Mouse (Mus musculus) hindbrain, embryonic 10.5 days (tissue): Measurements from ENCODE around the gene Mlx. TPM values are rescaled to one million over a fixed set of nuclear protein-coding genes. Genes with fewer than 3 reads are reported as not detected.

Source experiments
- DNase-seq: peaks from one replicate; pipeline ENCODE4 v3.0.0-alpha.2; 2017; ENCODE audit warnings: low spot score
- H3K27ac ChIP-seq: fragments of 300-500 bp; sonication (generic); 2 replicates; pipeline ENCODE4 v1.5.1; 2016; ENCODE audit warnings: mild to moderate bottlenecking, moderate library complexity
- H3K27me3 ChIP-seq: fragments of 300-500 bp; sonication (generic); 2 replicates; pipeline ENCODE4 v1.6.1; 2016; ENCODE audit warnings: mild to moderate bottlenecking; ENCODE audit not compliant: poor library complexity, insufficient read depth, severe bottlenecking
- H3K36me3 ChIP-seq: fragments of 300-500 bp; sonication (generic); 2 replicates; pipeline ENCODE4 v1.6.1; 2016; ENCODE audit warnings: mild to moderate bottlenecking, moderate library complexity
- H3K4me1 ChIP-seq: fragments of 300-500 bp; sonication (generic); replicated peaks from 2 replicates; pipeline ENCODE4 v1.6.1; 2016; ENCODE audit warnings: mild to moderate bottlenecking
- H3K4me3 ChIP-seq: fragments of 300-500 bp; sonication (generic); 2 replicates; pipeline ENCODE4 v1.5.1; 2016; ENCODE audit warnings: mild to moderate bottlenecking, moderate library complexity
- H3K9me3 ChIP-seq: fragments of 300-500 bp; sonication (generic); 2 replicates; pipeline ENCODE4 v1.6.1; 2016; ENCODE audit warnings: mild to moderate bottlenecking, moderate library complexity
- WGBS: fragments of 180-500 bp; shearing (Covaris S2); methylation state at CpG from one replicate; pipeline ENCODE4 v1.1.7; 2016; 5-methylcytosine and 5-hydroxymethylcytosine counted together
- polyA plus RNA-seq: library from polyadenylated mRNA; unstranded; fragments of >200 nt; fragmentation: Nextera tagmentation; extraction: Ambion mirVana; gene quantifications from 2 replicates; pipeline ENCODE4 v1.2.1, GENCODE M21; 2016

Gene Mlx
- polyA plus RNA-seq, 1 experiment from 2014 or later, result 49.7 TPM

DNA sequence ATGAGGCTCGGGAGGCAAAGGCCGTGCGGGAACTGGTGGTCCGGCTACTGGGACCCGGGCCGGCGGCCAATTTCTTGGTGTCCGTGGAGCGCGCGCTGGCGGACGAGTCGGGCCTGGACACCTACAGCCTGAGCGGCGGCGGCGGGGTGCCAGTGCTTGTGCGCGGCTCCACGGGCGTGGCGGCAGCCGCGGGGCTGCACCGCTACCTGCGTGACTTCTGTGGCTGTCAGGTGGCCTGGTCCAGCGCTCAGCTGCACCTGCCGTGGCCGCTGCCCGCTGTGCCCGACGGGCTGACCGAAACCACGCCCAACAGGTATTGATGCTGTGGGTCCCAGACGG, 16.9 kb upstream of the Mlx start:
- Histone ChIP-seq H3K27me3 (peaks cover 29% of the 10 kb centered on the region), H3K4me3 (peak overlapping the region; percentile 91), H3K36me3 (0 out of 2 replicates have a peak, but pooled peaks cover 3% of the 10 kb centered on the region), H3K9me3 (no peaks in the 10 kb centered on the region), H3K27ac (peak overlapping the region; percentile 90), H3K4me1 (peaks cover 29% of the 10 kb centered on the region)
- under 1% methylated on average over 36 of the region's 36 CpGs for WGBS
- no peak for DNase-seq

DNA sequence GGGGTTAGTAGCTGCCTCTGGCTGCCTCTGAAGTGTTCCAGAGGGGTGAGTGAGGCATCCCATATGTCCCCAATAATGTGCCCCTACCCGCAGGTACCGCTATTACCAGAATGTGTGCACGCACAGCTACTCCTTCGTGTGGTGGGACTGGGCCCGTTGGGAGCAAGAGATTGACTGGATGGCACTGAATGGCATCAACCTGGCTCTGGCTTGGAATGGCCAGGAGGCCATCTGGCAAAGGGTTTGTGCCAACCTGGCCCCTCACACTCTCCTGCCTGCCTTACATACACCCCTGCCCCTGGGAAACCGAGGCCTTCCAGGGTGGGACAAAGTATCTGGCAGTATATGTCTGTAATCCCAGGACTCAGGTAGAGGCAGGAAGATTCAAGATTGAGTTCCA, 16.1 kb upstream of the Mlx start:
- Histone ChIP-seq H3K27me3 (peaks cover 32% of the 10 kb centered on the region), H3K27ac (peak overlapping the region; percentile 40; the same call in 1 of the 2 replicates), H3K4me3 (peak overlapping the region; percentile 91), H3K9me3 (no peaks in the 10 kb centered on the region), H3K36me3 (0 out of 2 replicates have a peak, but pooled peaks cover 3% of the 10 kb centered on the region), H3K4me1 (peaks cover 29% of the 10 kb centered on the region)
- 77% methylated on average over 6 of the region's 6 CpGs for whole genome bisulfite sequencing
- no peak for DNase-seq

DNA sequence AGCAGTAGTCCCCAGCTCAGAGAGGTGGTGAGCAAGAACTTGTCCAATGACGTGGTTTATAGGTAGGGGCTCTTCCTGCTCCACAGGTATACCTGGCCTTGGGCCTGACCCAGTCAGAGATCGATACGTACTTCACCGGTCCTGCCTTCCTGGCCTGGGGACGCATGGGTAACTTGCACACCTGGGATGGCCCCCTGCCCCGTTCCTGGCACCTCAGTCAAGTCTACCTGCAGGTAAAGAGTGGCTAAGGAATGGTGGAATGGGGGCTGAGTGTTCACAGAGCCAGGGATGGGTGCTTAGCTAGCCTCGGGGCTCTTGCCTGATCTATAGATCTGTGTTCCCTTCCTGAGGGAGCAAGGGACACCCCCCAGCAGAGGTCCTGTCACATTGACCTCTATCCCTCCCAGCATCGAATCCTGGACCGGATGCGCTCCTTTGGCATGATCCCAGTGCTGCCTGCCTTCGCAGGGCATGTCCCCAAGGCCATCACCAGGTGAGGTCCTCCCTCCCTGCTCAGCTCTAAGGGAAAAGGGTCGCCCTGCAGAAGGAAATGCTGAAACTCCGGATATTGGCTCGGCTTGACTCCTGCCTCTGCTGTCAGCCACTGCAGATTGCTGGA, 15.2 kb upstream of the Mlx start:
- 70% methylated on average over 14 of the region's 14 CpGs for WGBS
- DNase-seq, result no peak
- H3K27ac ChIP-seq, result no peak overlapping the region
- no peaks in the 10 kb centered on the region for H3K9me3 ChIP-seq
- peaks cover 41% of the 10 kb centered on the region for H3K27me3 ChIP-seq
- peaks cover 21% of the 10 kb centered on the region for H3K4me1 ChIP-seq
- H3K36me3 ChIP-seq, result peaks cover 11% of the 10 kb centered on the region; the same call in 1 of the 2 replicates
- H3K4me3 ChIP-seq, result no peak overlapping the region

DNA sequence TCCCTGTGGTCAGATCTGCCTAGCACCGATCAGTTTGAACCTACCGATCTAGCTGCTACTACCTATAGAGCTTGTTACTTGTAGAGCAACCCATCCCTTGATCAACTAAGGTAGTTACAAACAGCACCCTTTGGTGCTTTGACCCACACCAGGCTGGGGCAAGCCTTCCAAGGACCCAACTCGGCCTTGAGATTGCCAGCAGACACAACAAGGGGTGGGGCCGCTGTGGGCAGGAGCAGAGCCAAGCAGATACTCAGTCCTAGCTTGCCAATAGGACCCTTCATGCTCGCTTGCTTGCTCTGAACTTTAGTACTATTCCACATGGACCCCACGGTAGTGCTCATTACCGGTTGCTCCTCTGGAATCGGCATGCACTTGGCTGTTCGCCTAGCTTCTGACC, 9.0 kb upstream of the Mlx start, which contains the start of gene Hsd17b1:
Gene Hsd17b1 (plus strand): TSS at position 291 of the 400 bp plus-strand sequence.
- Histone ChIP-seq H3K4me3 (no peak within 1 kb of the TSS), H3K27ac (no peak within 1 kb of the TSS), H3K27me3 (peaks cover 61% of the 10 kb centered on the region), H3K9me3 (no peaks in the 10 kb centered on the region), H3K4me1 (peaks cover 23% of the 10 kb centered on the region), H3K36me3 (peaks cover 13% of the 10 kb centered on the region; the same call in 1 of the 2 replicates)
- no peak for DNase-seq
- 73% methylated on average over 9 of the region's 9 CpGs for WGBS

DNA sequence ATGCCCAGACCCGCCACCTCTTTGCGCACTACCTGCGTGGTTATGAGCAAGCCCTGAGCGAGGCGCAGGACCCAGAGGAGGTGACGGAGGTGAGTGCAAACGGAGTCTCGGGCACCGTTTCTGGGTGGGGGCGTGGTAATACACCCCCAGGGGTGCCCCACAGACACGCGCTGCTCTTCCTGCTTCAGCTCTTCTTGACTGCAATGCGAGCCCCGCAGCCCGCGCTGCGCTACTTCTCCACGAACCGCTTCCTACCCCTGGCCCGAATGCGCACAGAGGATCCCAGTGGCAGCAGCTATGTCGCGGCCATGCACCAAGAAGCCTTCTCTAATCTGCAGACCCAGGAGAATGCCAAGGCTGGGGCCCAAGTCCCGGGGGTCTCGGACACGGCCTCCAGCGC, 7.3 kb upstream of the Mlx start:
- Histone ChIP-seq H3K27ac (no peak overlapping the region), H3K4me1 (peaks cover 37% of the 10 kb centered on the region), H3K27me3 (peaks cover 61% of the 10 kb centered on the region), H3K9me3 (no peaks in the 10 kb centered on the region), H3K36me3 (peaks cover 15% of the 10 kb centered on the region), H3K4me3 (peak overlapping the region; percentile 6; the same call in 1 of the 2 replicates)
- WGBS, result 3% methylated on average over 27 of the region's 27 CpGs
- no peak for DNase-seq

DNA sequence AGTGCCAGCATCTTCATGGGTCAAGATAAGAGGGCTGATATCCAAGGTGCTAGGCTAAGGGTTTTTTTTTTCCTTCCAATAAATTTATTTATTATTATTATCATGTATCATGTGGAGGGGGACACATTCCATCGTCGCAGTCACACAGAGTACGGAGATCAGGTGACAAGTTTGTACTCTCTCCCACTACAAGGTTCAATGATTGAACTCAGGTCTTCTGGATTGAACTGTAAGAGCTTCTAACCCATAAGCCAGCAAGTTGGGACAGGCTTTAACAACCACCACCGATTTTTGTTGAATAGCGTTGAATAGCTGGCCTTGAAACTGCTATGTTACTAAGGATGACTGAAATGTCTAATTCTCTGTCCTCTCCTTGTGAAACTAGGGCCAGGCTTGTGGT, 6.7 kb upstream of the Mlx start:
- no peak overlapping the region for H3K27ac ChIP-seq
- H3K36me3 ChIP-seq, result peaks cover 22% of the 10 kb centered on the region
- no peak for DNase-seq
- peaks cover 40% of the 10 kb centered on the region for H3K4me1 ChIP-seq
- H3K9me3 ChIP-seq, result no peaks in the 10 kb centered on the region
- WGBS, result 68% methylated on average over 5 of the region's 5 CpGs
- H3K27me3 ChIP-seq, result peaks cover 61% of the 10 kb centered on the region
- H3K4me3 ChIP-seq, result no peak overlapping the region

DNA sequence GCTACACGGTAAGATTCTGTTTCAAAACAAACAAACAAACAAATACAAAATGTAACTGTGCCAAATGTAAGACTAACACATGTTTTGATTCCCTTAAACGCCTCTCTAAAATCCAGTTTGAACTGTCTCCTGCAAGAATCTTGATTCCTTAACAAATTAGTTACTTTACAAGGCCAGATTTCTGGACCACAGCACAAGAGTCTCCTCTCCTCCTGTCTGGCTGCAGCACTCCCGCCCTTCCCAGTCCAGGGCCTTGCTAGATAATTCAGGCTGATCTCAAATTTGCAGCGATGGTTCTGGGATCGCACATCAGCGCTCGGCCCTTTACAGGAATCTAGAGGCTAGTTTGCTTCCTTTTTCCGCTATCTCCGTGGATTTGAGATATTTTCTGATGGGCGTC, 5.4 kb upstream of the Mlx start:
- peaks cover 52% of the 10 kb centered on the region for H3K27me3 ChIP-seq
- peaks cover 26% of the 10 kb centered on the region for H3K36me3 ChIP-seq
- H3K4me3 ChIP-seq, result peak overlapping the region; percentile 87
- peaks cover 52% of the 10 kb centered on the region for H3K4me1 ChIP-seq
- no peak for DNase-seq
- peak overlapping the region; percentile 91 for H3K27ac ChIP-seq
- 8% methylated on average over 10 of the region's 10 CpGs for WGBS
- H3K9me3 ChIP-seq, result no peaks in the 10 kb centered on the region

DNA sequence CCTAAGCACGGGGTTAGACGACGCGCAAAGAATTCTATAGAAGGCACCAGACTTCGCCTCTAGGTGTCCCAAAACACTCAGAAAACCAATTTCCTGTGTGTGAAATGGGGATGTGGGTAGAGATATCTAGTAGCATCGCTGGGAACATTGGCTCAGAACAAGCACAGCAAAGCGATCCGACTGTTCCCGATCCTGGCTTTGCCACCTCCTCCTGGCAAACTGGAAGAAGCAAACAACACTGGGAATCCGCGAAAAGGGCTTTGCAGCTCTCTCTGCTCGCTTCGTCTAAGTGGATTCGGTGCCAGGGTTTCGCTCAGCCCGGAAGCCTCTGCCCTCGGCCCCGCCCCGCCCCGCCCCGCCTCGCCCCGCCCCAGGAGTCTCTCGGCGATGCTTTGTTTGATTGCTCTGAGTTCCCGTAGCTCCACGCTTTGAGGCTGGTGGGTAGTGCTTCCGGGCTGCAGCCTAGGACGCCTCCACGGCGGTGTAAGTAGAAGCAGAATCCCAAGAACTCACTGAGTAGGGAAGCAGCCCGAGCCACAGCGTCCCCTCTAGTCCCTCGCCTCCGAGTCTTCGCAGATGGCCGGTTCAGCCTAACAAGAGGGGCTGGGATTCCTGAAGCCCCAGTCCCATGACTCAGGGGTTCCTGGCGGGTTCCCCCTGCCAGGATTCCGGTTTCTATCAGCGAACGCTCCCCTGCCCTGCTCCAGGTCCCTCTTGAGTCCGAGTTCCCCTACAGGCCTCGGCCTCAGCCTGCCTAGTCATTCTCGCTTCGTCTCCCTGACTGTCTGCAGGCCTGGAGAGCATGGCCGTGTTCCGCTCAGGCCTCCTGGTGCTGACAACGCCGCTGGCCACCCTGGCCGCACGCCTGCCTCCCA, 4.6 kb upstream of the Mlx start, which contains the start of gene Coasy:
Gene Coasy (plus strand): TSS at position 358 of the 875 bp plus-strand sequence.
- under 1% methylated on average over 51 of the region's 51 CpGs for WGBS
- Histone ChIP-seq H3K27me3 (peaks cover 44% of the 10 kb centered on the region), H3K9me3 (no peaks in the 10 kb centered on the region), H3K4me3 (peak within 1 kb of the TSS; percentile 87), H3K27ac (peak within 1 kb of the TSS; percentile 91), H3K4me1 (peaks cover 57% of the 10 kb centered on the region), H3K36me3 (peaks cover 19% of the 10 kb centered on the region)
- DNase-seq, result peak; percentile 96

DNA sequence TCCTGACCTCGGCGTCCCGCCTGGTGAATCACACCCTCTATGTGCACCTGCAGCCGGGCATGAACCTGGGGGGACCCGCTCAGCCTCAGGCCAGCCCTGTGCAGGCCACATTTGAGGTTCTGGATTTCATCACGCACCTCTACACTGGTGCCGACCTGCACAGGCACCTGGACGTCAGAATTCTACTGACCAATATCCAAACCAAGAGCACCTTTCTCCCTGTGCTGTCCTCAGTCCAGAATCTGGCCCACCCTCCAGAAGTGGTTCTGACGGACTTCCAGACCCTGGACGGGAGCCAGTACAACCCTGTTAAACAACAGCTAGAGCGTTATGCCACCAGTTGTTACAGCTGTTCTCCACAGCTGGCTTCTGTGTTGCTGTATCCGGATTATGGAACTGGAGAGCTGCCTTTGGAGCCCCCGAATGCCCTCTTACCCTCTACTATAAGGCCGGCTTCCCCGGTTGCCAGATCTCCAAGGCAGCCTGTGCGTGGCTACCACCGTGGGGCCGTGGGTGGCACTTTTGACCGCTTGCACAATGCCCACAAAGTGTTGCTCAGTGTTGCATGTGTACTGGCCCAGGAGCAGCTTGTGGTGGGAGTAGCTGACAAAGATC, 3.9 kb upstream of the Mlx start:
- Histone ChIP-seq H3K4me1 (peaks cover 64% of the 10 kb centered on the region), H3K4me3 (peak overlapping the region; percentile 87), H3K36me3 (peaks cover 19% of the 10 kb centered on the region), H3K27me3 (peaks cover 37% of the 10 kb centered on the region), H3K27ac (peak overlapping the region; percentile 91), H3K9me3 (no peaks in the 10 kb centered on the region)
- DNase-seq, result no peak
- WGBS, result 36% methylated on average over 19 of the region's 19 CpGs

DNA sequence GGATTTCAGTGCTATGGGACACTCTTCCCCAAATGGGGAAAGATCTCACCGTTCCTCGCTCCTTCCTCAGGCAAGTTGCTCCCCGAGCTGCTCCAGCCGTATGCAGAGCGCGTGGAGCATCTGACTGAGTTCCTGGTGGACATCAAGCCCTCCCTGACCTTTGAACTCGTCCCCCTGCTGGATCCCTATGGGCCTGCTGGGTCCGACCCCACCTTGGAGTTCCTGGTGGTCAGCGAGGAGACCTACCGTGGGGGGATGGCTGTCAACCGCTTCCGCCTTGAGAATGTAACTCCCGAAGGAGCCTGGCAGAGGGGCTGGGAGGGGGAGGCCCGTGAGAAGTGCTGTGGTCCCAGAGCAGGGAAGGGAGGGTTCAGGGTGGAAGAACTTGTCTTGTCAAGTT, 2.8 kb upstream of the Mlx start:
- Histone ChIP-seq H3K27ac (no peak overlapping the region), H3K36me3 (peaks cover 29% of the 10 kb centered on the region), H3K4me1 (peaks cover 70% of the 10 kb centered on the region), H3K27me3 (peaks cover 26% of the 10 kb centered on the region), H3K9me3 (no peaks in the 10 kb centered on the region), H3K4me3 (peak overlapping the region; percentile 16; the same call in 1 of the 2 replicates)
- WGBS, result 81% methylated on average over 14 of the region's 14 CpGs
- DNase-seq, result no peak

DNA sequence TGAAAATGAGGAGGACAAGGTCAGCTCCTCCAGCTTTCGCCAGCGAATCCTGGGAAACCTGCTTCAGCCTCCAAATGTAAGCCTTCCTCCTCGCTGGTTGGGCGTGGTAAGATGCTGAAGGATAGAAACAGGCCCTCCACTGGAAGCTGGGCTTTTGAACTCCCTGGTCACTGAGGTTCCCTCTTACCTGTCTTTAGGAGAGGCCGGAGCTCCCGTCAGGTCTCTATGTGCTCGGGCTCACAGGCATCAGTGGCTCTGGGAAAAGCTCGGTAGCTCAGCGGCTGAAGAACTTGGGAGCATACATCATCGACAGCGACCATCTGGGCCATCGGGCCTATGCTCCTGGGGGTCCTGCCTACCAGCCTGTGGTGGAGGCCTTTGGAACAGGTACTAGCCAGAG, 2.3 kb upstream of the Mlx start:
- H3K4me3 ChIP-seq, result no peak overlapping the region
- H3K4me1 ChIP-seq, result peaks cover 66% of the 10 kb centered on the region
- DNase-seq, result no peak
- no peaks in the 10 kb centered on the region for H3K9me3 ChIP-seq
- 93% methylated on average over 12 of the region's 12 CpGs for WGBS
- peaks cover 20% of the 10 kb centered on the region for H3K27me3 ChIP-seq
- no peak overlapping the region for H3K27ac ChIP-seq
- H3K36me3 ChIP-seq, result peaks cover 35% of the 10 kb centered on the region

DNA sequence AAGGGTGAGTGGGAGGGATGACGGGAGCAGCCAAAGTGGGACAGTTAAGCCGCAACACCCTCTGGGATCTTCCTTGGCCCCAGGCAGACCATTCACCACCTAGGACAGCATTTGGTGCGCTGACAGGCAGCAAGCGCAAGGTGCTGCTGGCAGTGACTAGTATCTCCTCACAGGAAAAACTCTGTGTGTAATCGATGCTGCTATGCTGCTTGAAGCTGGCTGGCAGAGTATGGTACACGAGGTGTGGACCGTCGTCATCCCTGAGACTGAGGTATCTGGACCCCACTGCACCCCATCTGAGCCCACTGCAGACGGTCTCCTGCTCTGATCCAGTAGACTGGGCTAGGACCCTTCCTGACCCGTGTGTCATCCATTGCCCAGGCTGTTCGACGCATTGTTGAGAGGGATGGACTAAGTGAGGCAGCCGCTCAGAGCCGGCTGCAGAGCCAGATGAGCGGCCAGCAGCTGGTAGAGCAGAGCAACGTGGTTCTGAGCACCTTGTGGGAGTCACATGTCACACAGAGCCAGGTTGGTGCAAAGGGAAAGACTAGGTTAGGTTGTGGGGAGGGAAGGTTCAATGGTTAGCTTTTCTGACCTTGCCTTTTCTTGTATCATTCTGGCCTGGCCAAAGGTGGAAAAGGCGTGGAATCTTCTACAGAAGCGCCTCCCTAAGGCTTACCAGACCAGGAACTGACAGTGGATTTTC, 1.3 kb upstream of the Mlx start:
- H3K4me3 ChIP-seq, result peak overlapping the region; percentile 87; the same call in 1 of the 2 replicates
- DNase-seq, result no peak
- peaks cover 63% of the 10 kb centered on the region for H3K4me1 ChIP-seq

More for the DNA sequence above, 1.3 kb upstream of the Mlx start:
- peaks cover 44% of the 10 kb centered on the region for H3K36me3 ChIP-seq
- H3K27ac ChIP-seq, result no peak overlapping the region
- H3K27me3 ChIP-seq, result peaks cover 11% of the 10 kb centered on the region
- H3K9me3 ChIP-seq, result no peaks in the 10 kb centered on the region
- 92% methylated on average over 18 of the region's 18 CpGs for WGBS
